Mouse (Mus musculus) kidney, adult 2 months (tissue): ENCODE results near the gene Stx5a. TPM values are rescaled to one million over a fixed set of nuclear protein-coding genes. Genes with fewer than 3 reads are reported as not detected.

Source experiments
- DNase-seq: peaks from one replicate; pipeline ENCODE4 v3.0.0; 2021
- H3K27ac ChIP-seq: fragments of 200-500 bp; 2 replicates; pipeline ENCODE4 v1.5.1; 2012; ENCODE audit warnings: low read depth, low read length, control low read depth, inconsistent platforms; ENCODE audit not compliant: insufficient read depth
- H3K27me3 ChIP-seq: fragments of 200-500 bp; replicated peaks from 2 replicates; pipeline ENCODE4 v1.6.1; 2012; ENCODE audit warnings: mild to moderate bottlenecking, moderate library complexity, low read length, inconsistent platforms; ENCODE audit not compliant: control insufficient read depth, insufficient read depth
- H3K36me3 ChIP-seq: fragments of 200-500 bp; 2 replicates; pipeline ENCODE4 v1.6.1; 2012; ENCODE audit warnings: mild to moderate bottlenecking, moderate library complexity, low read length, inconsistent platforms; ENCODE audit not compliant: control insufficient read depth, insufficient read depth
- H3K4me1 ChIP-seq: fragments of 200-500 bp; 2 replicates; pipeline ENCODE4 v1.6.1; 2011; ENCODE audit warnings: low read length; ENCODE audit not compliant: control insufficient read depth, insufficient read depth
- H3K4me3 ChIP-seq: fragments of 200-500 bp; 2 replicates; pipeline ENCODE4 v1.5.1; 2011; ENCODE audit warnings: mild to moderate bottlenecking, low read depth, low read length, control low read depth; ENCODE audit not compliant: insufficient read depth
- CTCF ChIP-seq: fragments of 200-500 bp; conservative IDR thresholded peaks from 2 replicates; pipeline ENCODE4 v1.5.1; 2011; ENCODE audit warnings: low read depth, mild to moderate bottlenecking, control low read depth, low read length, moderate library complexity, mixed read lengths; ENCODE audit not compliant: insufficient read depth, insufficient read length
- POLR2A ChIP-seq: fragments of 200-500 bp; IDR thresholded peaks from one replicate; pipeline ENCODE4 v1.6.1; 2011; ENCODE audit warnings: low read depth, low read length, control low read depth
- WGBS: fragments of 180-500 bp; shearing (Covaris S2); methylation state at CpG from one replicate; pipeline ENCODE4 v1.1.7; 2018; 5-methylcytosine and 5-hydroxymethylcytosine counted together
- polyA plus RNA-seq: library from polyadenylated mRNA; depleted of rRNA; stranded (reverse); fragments of >200 nt; gene quantifications from 2 replicates; pipeline ENCODE4 v1.2.3, GENCODE M21; 2012

Stx5a gene
- polyA plus RNA-seq, 1 experiment: 51.4 TPM

DNA sequence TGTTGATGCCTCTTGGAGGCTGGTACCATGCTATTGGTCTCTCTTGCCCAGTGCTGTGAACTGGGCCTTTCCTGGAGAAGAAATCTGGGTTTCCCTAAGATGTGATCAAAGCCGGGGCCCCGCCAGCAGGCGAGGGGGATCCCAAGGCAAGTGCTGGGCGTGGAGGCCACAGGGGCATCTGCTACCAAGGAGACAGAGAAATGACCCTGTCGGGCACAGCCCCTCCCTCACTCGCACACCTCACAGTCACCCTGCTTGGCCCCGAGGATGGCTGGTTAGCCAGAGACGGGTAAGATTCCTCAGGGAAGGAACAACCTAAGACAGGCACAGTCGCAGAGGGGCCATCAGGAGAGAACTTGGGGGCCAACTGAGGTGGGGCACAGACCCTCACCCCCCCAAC, 24.3 kb downstream of the Stx5a start:
- TF ChIP-seq POLR2A (no peak), CTCF (no peak)
- 98% methylated on average over 9 of the region's 9 CpGs for WGBS

DNA sequence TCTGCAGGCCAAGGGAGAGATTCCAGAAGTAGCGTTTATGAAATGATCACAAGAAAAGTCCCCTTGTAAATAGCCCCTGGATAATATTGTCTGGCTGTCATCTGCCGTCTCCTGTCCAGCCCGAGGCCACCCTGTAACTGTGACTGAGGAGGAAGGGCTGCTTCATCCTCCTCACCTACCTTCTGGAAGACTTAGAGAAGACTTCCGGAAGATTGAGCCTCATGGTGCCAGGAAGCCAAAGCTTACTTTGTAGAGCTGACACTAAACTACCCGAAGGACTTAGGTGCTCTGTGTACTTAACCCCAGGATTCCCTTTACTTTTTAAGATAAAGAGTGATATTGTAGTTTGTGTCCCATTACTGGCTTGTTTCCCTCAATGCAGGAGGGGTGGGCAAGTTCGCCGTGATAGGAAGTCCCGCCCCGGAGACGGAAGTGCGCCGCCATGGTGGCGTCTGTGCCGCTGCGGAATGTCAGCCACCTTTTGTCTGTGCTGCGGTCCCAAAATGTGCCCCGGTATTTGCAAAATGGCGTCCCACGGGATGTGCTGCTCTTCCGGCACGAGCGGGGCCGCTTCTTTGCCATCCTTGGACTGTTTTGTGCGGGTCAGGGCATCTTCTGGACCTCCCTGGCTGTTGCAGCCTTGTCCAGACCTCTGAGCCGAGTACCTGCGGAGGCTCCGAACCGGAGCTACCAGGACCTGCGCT, 29.5 kb downstream of the Stx5a start, which contains the start of gene Tmem223:
Tmem223 (plus strand) TSS at position 430 of the 704 bp plus-strand sequence.
- Histone ChIP-seq H3K27ac (peak within 1 kb of the TSS; percentile 90), H3K27me3 (no peaks in the 10 kb centered on the region), H3K4me3 (peak within 1 kb of the TSS; percentile 96), H3K36me3 (peaks cover 2% of the 10 kb centered on the region), H3K4me1 (peaks cover 17% of the 10 kb centered on the region; the same call in 1 of the 2 replicates)
- peak; percentile 86 for DNase-seq
- peak; percentile 72 for TF ChIP-seq POLR2A
- no peak for TF ChIP-seq CTCF
- WGBS: 18% methylated on average over 29 of the region's 29 CpGs

More for the DNA sequence above, 24.3 kb downstream of the Stx5a start:
- no peak for DNase-seq
- Histone ChIP-seq H3K27me3 (no peaks in the 10 kb centered on the region), H3K4me1 (peaks cover 4% of the 10 kb centered on the region; the same call in 1 of the 2 replicates), H3K36me3 (peaks cover 8% of the 10 kb centered on the region), H3K27ac (no peak overlapping the region), H3K4me3 (no peak overlapping the region)

DNA sequence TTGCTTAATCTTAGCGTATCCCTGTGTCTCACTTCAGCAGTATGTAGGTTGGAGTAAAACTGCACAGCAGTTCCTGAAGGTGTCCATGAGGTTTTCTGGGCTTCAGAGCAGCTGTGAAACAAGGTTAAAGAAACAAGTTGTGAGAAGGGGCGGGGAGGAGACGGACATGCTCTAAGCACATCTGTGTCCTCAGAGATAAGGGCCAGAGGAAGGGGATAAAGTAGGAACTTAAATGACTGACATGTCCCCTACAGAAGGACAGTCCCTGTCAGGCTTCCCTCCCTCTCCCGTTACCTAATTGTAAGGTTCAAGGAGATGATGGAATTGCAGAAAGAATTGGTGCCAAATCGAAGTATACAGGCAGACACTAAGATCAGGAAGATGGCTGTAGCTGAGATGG, 31.8 kb downstream of the Stx5a start:
- TF ChIP-seq POLR2A: no peak
- TF ChIP-seq CTCF: no peak
- Histone ChIP-seq H3K27ac (no peak overlapping the region), H3K36me3 (no peaks in the 10 kb centered on the region; the same call in 1 of the 2 replicates), H3K27me3 (no peaks in the 10 kb centered on the region), H3K4me3 (peak overlapping the region; percentile 30; the same call in 1 of the 2 replicates), H3K4me1 (peaks cover 17% of the 10 kb centered on the region; the same call in 1 of the 2 replicates)
- DNase-seq: no peak
- WGBS: 68% methylated on average over 5 of the region's 5 CpGs

- Histone ChIP-seq H3K4me1 (peaks cover 17% of the 10 kb centered on the region; the same call in 1 of the 2 replicates), H3K27me3 (no peaks in the 10 kb centered on the region), H3K27ac (no peak overlapping the region), H3K4me3 (peak overlapping the region; percentile 30; the same call in 1 of the 2 replicates), H3K36me3 (no peaks in the 10 kb centered on the region; the same call in 1 of the 2 replicates)
- DNase-seq: no peak
- TF ChIP-seq CTCF (no peak), POLR2A (no peak)
- WGBS: 35% methylated on average over 6 of the region's 6 CpGs
These were observed 32.2 kb downstream of the Stx5a start for GRCm38 (mm10) chr19:8773409-8773808.

DNA sequence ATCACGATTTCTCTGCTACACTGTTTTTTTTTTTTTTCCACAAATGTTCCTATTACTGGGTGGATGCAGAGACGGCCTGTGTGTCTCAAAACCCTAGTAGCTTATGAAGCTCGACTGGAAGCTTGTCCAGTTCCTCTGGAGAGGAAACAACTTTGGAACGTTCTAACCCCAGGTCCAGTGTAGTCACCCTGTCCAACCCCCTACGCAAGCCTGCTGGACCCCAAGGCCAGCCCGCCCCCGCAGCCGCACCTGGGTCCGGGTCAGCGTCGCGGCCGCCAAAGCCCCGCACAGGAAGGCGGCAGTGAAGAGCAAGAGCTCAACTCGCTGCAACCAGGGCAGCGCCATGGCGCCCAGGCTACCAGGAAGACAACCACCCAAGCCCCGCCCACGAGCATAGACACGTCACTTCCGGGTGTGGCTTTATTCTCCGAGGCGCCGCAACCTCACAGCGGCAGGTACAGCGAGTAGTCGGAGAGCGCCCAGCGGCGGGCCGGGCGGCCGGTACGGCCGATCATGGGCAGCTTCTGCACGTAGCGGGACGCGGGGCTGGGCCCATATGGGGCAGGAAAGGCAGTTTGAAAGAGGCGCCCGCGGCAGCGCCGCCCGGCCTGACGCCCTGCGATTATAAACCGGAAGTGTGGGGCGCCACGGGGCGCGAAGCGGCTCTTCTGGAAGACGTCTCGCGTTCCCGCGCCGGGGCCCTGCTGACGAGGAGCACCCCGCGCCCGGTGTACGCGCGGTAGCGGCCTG, 33.0 kb downstream of the Stx5a start, which contains the start of gene Tmem179b:
Tmem179b (minus strand) TSS at position 382 of the 750 bp plus-strand sequence.
- H3K4me1 ChIP-seq: peaks cover 17% of the 10 kb centered on the region; the same call in 1 of the 2 replicates
- peak within 1 kb of the TSS; percentile 87 for H3K27ac ChIP-seq
- TF ChIP-seq CTCF: no peak
- TF ChIP-seq POLR2A: peak; percentile 70
- DNase-seq: peak; percentile 97
- peak within 1 kb of the TSS; percentile 99 for H3K4me3 ChIP-seq
- H3K27me3 ChIP-seq: no peaks in the 10 kb centered on the region
- no peaks in the 10 kb centered on the region for H3K36me3 ChIP-seq
- WGBS: under 1% methylated on average over 68 of the region's 68 CpGs

DNA sequence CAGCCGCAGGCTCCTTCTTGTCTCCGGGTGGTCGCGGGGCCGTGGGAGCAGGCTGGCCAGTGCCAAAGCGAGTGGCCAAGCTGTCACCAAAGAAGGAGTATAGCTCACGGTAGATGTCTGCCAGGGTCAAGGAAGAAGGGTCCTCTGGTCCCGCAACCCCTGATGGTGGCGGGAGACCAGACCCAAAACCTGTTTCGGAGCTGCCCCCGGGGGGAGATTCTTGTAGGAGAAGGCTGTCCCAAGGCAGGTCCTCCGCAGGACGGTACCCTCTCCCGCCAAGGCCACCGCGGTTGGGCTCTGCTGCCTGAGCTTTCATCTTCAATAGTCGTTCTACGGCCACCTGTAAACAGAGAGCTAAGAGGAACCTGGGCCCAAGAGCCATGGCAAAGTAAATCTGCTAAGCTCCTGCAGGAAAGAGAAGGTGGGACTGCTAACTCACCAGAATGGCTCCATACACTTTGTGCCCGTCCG, 33.8 kb downstream of the Stx5a start:
- H3K4me1 ChIP-seq: peaks cover 17% of the 10 kb centered on the region; the same call in 1 of the 2 replicates
- no peak for TF ChIP-seq POLR2A
- no peak for TF ChIP-seq CTCF
- 2% methylated on average over 20 of the region's 20 CpGs for WGBS
- H3K36me3 ChIP-seq: no peaks in the 10 kb centered on the region
- peak overlapping the region; percentile 99 for H3K4me3 ChIP-seq
- peak; percentile 21 for DNase-seq
- no peaks in the 10 kb centered on the region for H3K27me3 ChIP-seq
- peak overlapping the region; percentile 87 for H3K27ac ChIP-seq
